ENCODE assay signal across 8 mouse cellular contexts in genomic region chr7:28376011-28376771, GRCm38 (mm10). TPM values are rescaled to one million over a fixed set of nuclear protein-coding genes. Genes with fewer than 3 reads are reported as not detected.
DNase-seq lines count a peak whose midpoint lies in the region; ATAC-seq and TF ChIP-seq lines count a peak whose summit lies in the region.

No protein-coding gene starts in this region.

- H3K4me3 ChIP-seq in embryonic fibroblast, embryonic 13.5 days (ENCODE audit: insufficient read depth, low read length), result peak overlapping the region; percentile 31
- H3K4me3 ChIP-seq in limb, embryonic 12.5 days (replicated peaks), result peak overlapping the region; percentile 41
- peak overlapping the region; percentile 36 for H3K4me3 ChIP-seq in midbrain, embryonic 14.5 days (replicated peaks; ENCODE audit: low read depth, low read length)

- peaks cover 9% of the 10 kb centered on the region for H3K36me3 ChIP-seq in limb, embryonic 12.5 days
- no peaks in the 10 kb centered on the region for H3K36me3 ChIP-seq in midbrain, embryonic 14.5 days (ENCODE audit: control insufficient read depth, insufficient read depth, low read length)

- H3K9ac ChIP-seq in limb, embryonic 12.5 days (replicated peaks), result peak overlapping the region; percentile 62
- H3K9ac ChIP-seq in midbrain, embryonic 14.5 days (replicated peaks; ENCODE audit: low read length), result peak overlapping the region; percentile 59

- TF ChIP-seq CTCF in embryonic fibroblast, embryonic 13.5 days (IDR thresholded peaks at IDR 0.05; ENCODE audit: borderline replicate concordance, insufficient read depth, low read length), result no peak

- peak overlapping the region; percentile 99 for H3K27ac ChIP-seq in embryonic fibroblast, embryonic 13.5 days (ENCODE audit: insufficient read depth, low read length)
- H3K27ac ChIP-seq in limb, embryonic 12.5 days, result peak overlapping the region; percentile 99
- H3K27ac ChIP-seq in midbrain, embryonic 14.5 days (replicated peaks; ENCODE audit: low read depth, low read length), result peak overlapping the region; percentile 69

- intact Hi-C loops in heart, postnatal 25 days (cut with DNase I), result no loop called here

- H3K27me3 ChIP-seq in limb, embryonic 12.5 days, result no peaks in the 10 kb centered on the region
- no peaks in the 10 kb centered on the region for H3K27me3 ChIP-seq in midbrain, embryonic 14.5 days (ENCODE audit: control insufficient read depth, insufficient read depth, low read length)

- peak; percentile 33 to 50 for DNase-seq in cerebellum, postnatal 25 days
- peak; percentile 84 for DNase-seq in heart, postnatal 25 days (ENCODE audit: low spot score)
- peak; percentile 58 for DNase-seq in midbrain, embryonic 14.5 days
- peak; percentile 83 for DNase-seq in testis, postnatal 10 days (ENCODE audit: low spot score)

- peak; percentile 72 for TF ChIP-seq POLR2A in embryonic fibroblast, embryonic 13.5 days (IDR thresholded peaks at IDR 0.05; ENCODE audit: low read depth, low read length)

- H3K9me3 ChIP-seq in limb, embryonic 12.5 days, result no peaks in the 10 kb centered on the region
- no peaks in the 10 kb centered on the region for H3K9me3 ChIP-seq in midbrain, embryonic 14.5 days (ENCODE audit: control insufficient read depth, low read length)

- 4% methylated on average over 30 of the region's 30 CpGs for WGBS in limb, embryonic 12.5 days
- WGBS in midbrain, embryonic 14.5 days, result 6% methylated on average over 30 of the region's 30 CpGs

- ATAC-seq in cerebellum, adult (ENCODE audit: insufficient number of reproducible peaks, low FRiP score, low TSS enrichment), result no peak
- ATAC-seq in limb, embryonic 12.5 days (ENCODE audit: insufficient number of reproducible peaks, insufficient read depth, low FRiP score, low TSS enrichment, low read depth), result no peak
- ATAC-seq in midbrain, embryonic 14.5 days (ENCODE audit: low FRiP score, low TSS enrichment), result no peak
- ATAC-seq in monocyte, adult 5-6 weeks (replicated peaks; ENCODE audit: insufficient number of reproducible peaks, low FRiP score, low TSS enrichment, poor library complexity, severe bottlenecking), result no peak

- peaks cover 2% of the 10 kb centered on the region; the same call in 1 of the 2 replicates for H3K4me1 ChIP-seq in embryonic fibroblast, embryonic 13.5 days (ENCODE audit: control insufficient read depth, insufficient read depth, low read length)
- H3K4me1 ChIP-seq in limb, embryonic 12.5 days (replicated peaks), result peaks cover 56% of the 10 kb centered on the region
- H3K4me1 ChIP-seq in midbrain, embryonic 14.5 days (ENCODE audit: control insufficient read depth, insufficient read depth, low read length), result peaks cover 23% of the 10 kb centered on the region

- peak overlapping the region; percentile 78 for H3K4me2 ChIP-seq in limb, embryonic 12.5 days
- peak overlapping the region; percentile 69 for H3K4me2 ChIP-seq in midbrain, embryonic 14.5 days (ENCODE audit: low read length)

RNA-seq across cellular contexts. Expression of gene Plekhg2, which starts 3.8 kb away (rescaled TPM):
- 66.5 and 68.5 TPM in 2 replicates for polyA plus RNA-seq in embryonic fibroblast, embryonic 13.5 days (2011; ENCODE audit: insufficient read length, low read depth, missing spikeins)
- total RNA-seq in heart, postnatal 25 days (2021), result 10 to 100 TPM; 13.1 to 20.4 TPM
- 96.9 and 106 TPM in 2 replicates for polyA plus RNA-seq in limb, embryonic 12.5 days (2016; fragmentation: Nextera tagmentation; extraction: Ambion mirVana)
- polyA plus RNA-seq in midbrain, embryonic 14.5 days (2014; fragmentation: Nextera tagmentation; extraction: Ambion mirVana), result 17.7 and 22.9 TPM in 2 replicates
- 8.4 to 13.1 TPM (median 12.7 TPM) in 3 replicates for total RNA-seq in monocyte, adult 5-6 weeks (2017)

RNA-seq across cellular contexts. Expression of gene Zfp36, which starts 3.9 kb away (rescaled TPM):
- 23.4 and 27.4 TPM in 2 replicates for polyA plus RNA-seq in embryonic fibroblast, embryonic 13.5 days (2011; ENCODE audit: insufficient read length, low read depth, missing spikeins)
- total RNA-seq in heart, postnatal 25 days (2021), result 10 to 100 TPM; 14.1 to 18.0 TPM
- 7.1 and 7.7 TPM in 2 replicates for polyA plus RNA-seq in limb, embryonic 12.5 days (2016; fragmentation: Nextera tagmentation; extraction: Ambion mirVana)
- polyA plus RNA-seq in midbrain, embryonic 14.5 days (2014; fragmentation: Nextera tagmentation; extraction: Ambion mirVana), result 1.8 and 3.4 TPM in 2 replicates
- 140 to 403 TPM (median 154 TPM) in 3 replicates for total RNA-seq in monocyte, adult 5-6 weeks (2017)

RNA-seq across cellular contexts. Expression of gene Med29, which starts 16.3 kb away (rescaled TPM):
- 18.2 and 19.4 TPM in 2 replicates for polyA plus RNA-seq in embryonic fibroblast, embryonic 13.5 days (2011; ENCODE audit: insufficient read length, low read depth, missing spikeins)
- 10 to 100 TPM; 18.2 to 20.9 TPM for total RNA-seq in heart, postnatal 25 days (2021)
- 45.4 and 51.6 TPM in 2 replicates for polyA plus RNA-seq in limb, embryonic 12.5 days (2016; fragmentation: Nextera tagmentation; extraction: Ambion mirVana)
- 38.3 and 47.9 TPM in 2 replicates for polyA plus RNA-seq in midbrain, embryonic 14.5 days (2014; fragmentation: Nextera tagmentation; extraction: Ambion mirVana)
- total RNA-seq in monocyte, adult 5-6 weeks (2017), result 6.9 to 12.3 TPM (median 12.0 TPM) in 3 replicates

RNA-seq across cellular contexts. Expression of gene Paf1, which starts 16.6 kb away (rescaled TPM):
- polyA plus RNA-seq in embryonic fibroblast, embryonic 13.5 days (2011; ENCODE audit: insufficient read length, low read depth, missing spikeins), result 73.5 and 82.5 TPM in 2 replicates
- 10 to 100 TPM; 40.6 to 44.3 TPM for total RNA-seq in heart, postnatal 25 days (2021)
- 83.0 and 86.8 TPM in 2 replicates for polyA plus RNA-seq in limb, embryonic 12.5 days (2016; fragmentation: Nextera tagmentation; extraction: Ambion mirVana)
- 78.0 and 81.9 TPM in 2 replicates for polyA plus RNA-seq in midbrain, embryonic 14.5 days (2014; fragmentation: Nextera tagmentation; extraction: Ambion mirVana)
- total RNA-seq in monocyte, adult 5-6 weeks (2017), result 162 to 264 TPM (median 189 TPM) in 3 replicates

RNA-seq across cellular contexts. Expression of gene Rps16, which starts 25.7 kb away (rescaled TPM):
- polyA plus RNA-seq in embryonic fibroblast, embryonic 13.5 days (2011; ENCODE audit: insufficient read length, low read depth, missing spikeins), result 997 and 1,079 TPM in 2 replicates
- total RNA-seq in heart, postnatal 25 days (2021), result 100 to 1,000 TPM; 489 to 520 TPM
- 915 and 927 TPM in 2 replicates for polyA plus RNA-seq in limb, embryonic 12.5 days (2016; fragmentation: Nextera tagmentation; extraction: Ambion mirVana)
- 580 and 617 TPM in 2 replicates for polyA plus RNA-seq in midbrain, embryonic 14.5 days (2014; fragmentation: Nextera tagmentation; extraction: Ambion mirVana)
- 691 to 731 TPM (median 723 TPM) in 3 replicates for total RNA-seq in monocyte, adult 5-6 weeks (2017)
